Mouse (Mus musculus) retina, postnatal 7 days (tissue): ENCODE measurements around the gene Srsf4.

Experiments used
- DNase-seq: peaks from one replicate; pipeline ENCODE4 v3.0.0-alpha.2; 2012; ENCODE audit warnings: low read depth, low spot score

Gene Srsf4

DNA sequence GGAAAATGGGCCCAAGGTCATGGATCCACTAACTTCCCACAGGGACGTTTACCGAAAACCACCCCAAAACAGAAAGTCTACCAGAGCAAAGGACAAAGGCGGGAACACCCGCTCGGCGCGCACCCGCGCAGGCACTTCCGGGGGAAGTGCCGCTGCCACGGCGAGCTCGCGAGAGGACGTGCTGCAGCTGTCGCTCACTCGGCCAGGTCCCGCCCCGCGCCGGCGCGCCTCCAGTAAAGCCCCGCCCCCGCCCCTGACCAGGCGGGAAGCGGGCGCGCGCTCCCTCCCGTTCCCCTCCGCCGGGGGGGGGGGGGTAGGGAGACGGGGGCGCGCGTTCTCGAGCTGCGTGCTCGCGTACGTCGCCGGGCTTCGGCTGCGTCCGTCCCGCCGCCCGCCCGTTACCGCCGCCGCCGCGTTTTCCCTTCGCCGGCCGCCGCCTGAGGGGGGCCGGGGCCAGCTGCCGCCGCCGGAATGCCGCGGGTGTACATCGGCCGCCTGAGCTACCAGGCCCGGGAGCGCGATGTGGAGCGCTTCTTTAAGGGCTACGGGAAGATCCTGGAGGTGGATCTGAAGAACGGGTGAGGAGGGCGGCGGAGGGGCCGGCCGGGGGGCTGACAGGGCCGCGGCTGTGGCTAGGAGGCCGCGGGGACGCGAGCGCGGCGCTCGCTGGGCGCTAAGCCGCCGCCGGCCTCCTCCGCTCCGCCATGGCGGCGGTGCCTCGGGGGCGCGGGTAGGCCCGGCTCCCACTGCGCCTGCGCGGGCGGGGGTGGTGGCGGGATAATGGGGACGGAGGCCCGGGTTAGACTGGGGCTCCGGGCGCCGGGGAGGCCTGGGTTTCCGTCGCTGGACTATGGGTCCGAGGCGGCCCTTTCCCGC is at the start of gene Srsf4:
TSS of gene Srsf4 (plus strand) at position 325 of the 876 bp plus-strand sequence.
- peak; percentile 89 for DNase-seq

DNA sequence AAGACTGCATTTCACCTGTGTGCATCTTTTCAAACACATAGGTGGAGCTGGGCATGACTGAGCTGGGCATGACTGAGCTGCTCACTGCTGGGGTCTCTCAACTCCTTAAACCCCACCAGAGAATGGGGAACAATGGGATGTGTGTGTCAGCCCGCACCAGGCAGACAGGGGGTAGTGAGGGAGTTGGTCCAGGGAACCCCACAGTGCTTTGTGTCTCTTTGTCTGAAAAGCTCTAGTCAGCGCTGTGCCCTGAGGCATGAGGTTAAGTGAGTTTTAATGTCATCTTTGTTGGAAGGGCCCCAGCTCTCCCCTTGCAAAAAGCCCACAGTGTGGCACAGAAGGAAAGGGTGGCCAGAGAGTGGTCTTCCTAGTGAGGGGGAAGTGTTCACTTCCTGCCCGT is 48.5 kb upstream of the Srsf4 start:
- no peak for DNase-seq

DNA sequence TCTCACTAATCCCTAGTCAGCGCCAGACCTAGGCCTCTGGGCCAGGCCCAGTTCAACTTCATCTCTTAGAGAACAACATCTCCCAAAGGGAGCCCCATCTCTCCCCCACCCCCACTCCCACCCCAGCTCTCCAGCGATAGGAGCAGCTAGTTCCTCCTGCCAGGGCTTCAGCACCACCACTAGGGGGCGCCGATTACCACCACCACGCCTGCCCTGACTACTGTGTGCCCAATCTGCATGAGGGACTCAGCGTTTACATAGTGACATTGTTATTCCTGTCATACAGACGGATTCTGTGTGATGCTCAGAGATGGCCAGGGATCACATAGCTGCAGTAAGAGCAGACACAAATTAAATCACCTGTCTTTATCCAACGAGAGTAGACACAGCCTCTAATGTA is 47.6 kb upstream of the Srsf4 start:
- DNase-seq: no peak

DNA sequence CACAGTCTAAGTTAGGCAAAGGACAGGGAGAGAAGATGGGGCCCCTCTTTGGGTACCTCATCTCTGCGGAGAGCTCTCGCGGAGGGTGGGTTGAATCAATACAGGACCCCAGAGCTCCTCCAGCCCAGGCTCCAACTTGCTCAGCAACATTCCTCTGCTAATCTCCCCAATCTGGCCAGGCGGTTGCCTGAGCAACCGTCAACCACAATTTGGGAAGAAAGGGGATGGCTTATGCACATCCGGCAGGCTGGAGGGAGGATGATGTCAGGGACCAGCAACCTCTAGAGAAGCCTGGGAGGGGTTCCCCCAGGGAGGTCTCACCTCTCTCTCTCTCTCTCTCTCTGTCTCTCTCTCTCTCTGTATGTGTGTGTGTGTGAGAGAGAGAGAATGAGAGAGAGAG is 46.5 kb upstream of the Srsf4 start:
- DNase-seq: no peak

DNA sequence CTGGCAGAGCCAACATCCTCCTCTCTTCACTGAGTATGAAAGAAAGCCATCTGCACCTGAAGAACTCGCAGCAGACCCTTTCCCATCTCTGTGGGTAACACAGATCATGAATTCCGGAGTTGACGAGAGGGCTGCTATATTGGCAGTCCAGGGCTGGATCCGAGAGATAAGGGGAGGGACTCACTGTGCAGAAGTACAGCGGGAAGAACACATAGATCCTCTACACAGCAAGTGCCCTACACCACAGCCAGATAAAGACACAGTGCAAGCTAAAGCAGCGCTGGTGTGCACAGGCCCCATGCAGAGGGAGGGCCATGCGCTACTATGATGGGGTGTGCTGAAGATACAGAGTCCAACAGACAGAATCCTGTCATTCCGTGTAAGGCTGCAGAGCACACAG is 44.3 kb upstream of the Srsf4 start:
- no peak for DNase-seq

DNA sequence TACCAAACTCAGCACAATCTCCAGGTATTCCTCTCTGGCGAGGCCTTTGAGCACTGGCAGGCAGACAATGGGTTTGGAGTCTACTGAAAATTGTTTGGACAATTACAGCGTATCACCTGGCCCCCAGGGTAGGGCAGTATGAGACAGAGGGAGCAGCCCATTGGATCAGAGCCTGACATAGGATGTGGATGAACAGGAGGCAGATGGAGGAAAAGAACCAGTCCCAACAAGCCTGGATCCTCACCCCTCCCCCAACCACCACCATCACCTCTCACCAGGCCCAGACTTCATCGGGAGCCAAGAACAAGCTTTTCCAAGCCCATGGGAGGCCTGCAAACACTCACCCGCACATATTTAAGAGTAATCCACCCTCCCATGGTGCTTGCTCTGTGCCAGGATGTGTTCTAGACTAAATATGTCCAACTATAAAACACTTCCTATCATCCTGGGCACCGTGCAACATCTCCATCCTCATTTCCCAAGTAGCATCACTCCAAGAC is 41.8 kb upstream of the Srsf4 start:
- DNase-seq: no peak

DNA sequence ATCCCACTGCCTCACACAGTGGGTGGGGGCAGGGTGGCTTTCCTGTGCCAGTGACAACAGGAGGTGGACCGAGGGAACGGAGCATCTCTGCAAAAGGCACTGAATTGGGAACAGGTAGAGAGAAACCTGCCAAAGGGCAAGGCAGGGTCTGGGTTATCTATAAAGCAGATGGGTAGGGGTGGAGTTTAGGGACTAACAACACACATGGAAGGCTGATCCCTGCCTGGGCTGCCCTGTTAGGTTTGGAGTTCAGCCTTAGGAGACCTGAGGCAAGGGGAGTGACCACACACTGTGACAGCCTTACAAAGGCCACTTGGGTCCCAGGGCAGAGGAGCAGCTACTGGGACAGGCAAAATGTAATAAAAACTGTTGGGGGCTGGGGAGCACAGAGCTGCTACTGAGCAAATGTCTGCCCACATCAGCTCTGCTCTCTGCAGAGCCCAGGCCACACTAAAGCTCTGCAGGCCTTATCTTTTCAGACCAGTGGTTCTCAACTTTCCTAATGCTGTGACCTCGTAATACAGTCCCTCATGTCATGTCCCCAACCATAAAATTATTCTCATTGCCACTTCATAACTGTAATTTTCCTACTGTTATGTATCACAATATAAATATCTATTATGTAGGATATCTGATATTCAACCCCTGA is 40.5 kb upstream of the Srsf4 start:
- no peak for DNase-seq

DNA sequence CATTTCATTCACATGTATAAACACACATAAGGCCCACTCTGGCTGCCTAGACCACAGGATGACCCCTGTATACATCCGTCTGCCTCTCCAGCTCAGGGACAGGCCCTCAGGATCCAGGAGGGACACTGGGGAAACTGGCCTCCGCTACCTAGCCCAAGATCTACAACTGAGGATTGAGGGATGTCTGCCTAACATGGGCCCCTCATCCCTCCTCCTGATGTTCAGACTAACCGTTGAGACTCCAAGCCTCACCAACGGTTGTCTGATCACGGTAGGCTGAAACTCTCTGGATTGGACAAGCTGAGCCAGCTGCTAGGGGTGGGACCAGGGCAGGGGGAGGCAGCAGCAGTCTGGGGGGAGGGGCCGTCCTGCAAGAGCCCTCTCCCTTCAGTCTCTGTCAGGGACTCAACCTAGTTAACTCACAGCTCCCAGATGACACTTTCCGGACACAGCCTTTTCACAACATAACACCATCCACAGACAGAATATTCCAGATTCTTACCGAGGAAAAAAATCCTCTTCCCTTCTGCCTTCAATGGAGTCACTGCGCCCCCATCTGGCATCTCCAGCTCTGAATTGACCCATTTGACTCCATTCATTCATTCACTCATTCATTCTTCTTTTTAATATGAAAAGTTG is 39.3 kb upstream of the Srsf4 start:
- DNase-seq: no peak

DNA sequence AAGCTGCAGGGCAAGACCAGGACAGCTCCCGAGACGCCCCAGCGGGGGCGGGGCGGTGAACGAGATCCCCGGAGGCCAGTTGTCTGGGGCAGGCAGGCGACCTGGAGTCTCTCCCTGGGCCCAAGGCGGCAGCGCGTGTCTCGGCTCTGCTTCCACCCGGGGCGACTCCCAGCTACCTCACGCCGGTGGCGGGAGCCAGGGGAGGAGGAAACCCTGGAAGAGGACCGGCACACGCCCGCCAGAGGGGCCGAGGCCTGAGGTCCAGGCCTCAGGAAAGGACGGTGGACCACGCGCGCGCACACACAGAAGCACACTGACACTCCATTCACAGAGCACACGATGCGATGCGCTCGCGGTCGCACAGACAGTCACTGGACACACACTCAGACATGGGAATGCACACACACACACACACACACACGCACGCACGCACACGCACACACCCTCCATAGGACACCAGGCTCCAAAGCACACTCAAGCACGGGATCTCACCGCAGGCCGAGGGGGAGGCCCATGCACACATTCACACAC is 37.0 kb upstream of the Srsf4 start:
- DNase-seq: no peak

DNA sequence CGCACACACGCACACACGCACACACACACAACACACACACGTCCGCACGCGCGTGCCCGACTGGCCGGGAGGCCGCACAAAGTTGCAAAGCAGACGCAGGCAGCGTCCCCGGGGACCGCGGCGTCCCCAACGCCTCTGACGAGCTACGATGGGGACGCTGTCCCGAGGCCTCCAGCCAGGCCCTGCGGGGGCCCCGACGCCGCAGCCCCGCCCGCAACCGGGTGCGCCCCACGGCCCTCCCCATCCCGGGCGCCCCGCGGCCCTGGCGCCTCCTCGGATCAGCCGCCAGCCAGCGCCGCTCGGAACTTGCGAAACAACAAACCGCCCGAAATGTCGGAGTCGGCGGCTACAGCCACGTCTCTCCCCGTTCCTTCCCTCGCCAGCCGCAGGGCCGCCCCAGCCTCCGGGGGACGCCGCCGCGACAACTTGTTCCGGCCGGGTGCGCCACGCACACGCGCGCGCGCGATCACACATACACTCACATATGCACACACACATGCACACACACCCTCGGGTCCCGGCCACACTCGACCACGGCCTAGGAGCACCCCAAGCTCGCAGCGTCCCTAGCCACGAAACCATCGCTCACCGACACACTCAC is 36.4 kb upstream of the Srsf4 start:
- no peak for DNase-seq

DNA sequence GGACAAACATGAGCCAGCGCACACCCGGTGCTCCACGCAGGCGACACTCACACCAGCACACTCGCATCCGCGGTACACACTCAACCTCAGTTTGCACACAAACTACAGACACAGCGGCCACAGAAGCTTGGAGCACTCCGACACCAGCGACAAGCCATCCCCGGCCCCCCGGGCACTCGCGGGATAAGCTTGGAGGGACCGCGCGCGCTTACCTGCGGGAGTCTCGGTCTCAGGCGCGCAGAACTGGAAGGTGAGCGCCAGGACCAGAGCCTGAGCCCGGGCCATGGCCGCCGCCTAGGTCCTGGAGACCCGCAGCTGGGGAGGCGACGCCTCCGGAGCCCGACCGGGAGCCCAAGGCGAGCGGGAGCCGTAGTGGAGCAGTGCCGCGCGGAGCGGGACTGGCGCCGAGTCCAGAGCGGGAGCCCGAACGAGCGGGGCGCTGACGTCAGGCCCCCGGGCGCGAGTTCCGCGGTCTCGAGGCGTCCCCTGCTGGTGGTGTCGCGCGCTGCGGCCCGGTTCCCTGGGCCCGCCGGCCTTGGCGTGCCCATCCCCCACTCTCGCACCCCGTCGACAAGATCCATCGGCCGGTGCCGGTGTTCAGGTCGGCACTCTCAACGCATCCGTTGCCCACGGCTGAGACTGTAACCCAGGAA is 35.4 kb upstream of the Srsf4 start, which contains the start of gene Ptpru:
TSS of gene Ptpru (minus strand) at position 417 of the 653 bp plus-strand sequence.
- peak; percentile 79 for DNase-seq

DNA sequence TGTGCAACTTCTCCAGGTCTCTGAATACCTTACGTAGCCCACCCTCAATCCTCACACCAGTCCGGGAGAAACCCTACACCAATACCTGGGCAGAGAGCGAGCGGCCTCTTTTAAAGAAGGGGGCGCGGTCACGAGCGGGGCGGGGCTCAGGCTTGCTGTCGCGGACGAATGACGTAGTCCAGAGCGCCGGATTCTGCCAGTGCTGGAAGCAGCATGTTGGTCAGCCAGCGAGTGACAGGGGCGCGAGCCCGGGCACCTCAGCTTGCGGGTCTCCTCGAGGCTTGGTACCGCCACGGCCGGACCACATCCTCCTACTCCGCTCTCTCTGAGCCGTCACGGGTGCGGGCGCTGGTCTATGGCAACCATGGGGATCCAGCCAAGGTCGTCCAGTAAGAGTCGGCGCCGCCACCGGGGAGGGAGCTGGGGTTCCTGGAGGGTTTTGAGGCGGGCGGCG is 30.1 kb upstream of the Srsf4 start, which contains the start of gene Mecr:
TSS of gene Mecr (plus strand) at position 181 of the 454 bp plus-strand sequence.
- DNase-seq: peak; percentile 86

DNA sequence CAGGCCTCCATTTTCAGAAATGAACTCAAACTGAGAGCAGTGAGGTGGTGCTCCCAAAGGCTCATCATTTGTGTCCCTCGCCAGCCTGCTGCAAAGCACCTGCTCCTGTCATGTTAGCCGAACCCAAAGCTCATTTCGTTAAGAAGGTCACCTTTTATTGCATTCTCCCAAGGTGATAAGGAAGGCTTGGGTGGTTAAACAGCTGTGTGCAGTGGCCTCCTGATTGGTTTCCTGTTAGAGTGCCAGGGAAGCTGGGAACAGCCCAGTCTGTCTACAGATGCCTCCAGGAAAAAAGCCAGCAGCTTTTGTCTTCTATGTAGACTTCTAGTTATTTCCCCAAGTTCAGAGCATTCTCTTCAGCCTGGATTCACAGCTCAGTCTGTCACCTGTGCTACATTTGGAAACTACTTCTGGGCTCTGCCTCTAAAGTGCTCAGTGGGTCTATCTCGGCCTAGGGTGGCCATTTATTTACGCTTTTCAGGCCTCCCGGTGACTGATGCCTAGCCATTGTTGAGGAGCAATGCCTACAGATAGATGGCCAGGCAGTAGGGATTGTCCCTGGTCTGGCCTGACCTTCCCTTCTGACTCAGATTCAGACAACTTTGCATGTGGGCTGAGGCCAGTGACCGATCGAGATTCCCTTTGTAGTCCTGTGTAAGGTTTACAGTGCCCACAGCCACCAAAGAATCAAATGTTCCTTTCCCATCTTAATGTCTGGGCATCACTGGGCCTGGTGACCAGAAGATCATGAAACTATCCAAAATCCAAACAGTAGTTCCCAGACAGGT is 27.2 kb upstream of the Srsf4 start:
- no peak for DNase-seq

DNA sequence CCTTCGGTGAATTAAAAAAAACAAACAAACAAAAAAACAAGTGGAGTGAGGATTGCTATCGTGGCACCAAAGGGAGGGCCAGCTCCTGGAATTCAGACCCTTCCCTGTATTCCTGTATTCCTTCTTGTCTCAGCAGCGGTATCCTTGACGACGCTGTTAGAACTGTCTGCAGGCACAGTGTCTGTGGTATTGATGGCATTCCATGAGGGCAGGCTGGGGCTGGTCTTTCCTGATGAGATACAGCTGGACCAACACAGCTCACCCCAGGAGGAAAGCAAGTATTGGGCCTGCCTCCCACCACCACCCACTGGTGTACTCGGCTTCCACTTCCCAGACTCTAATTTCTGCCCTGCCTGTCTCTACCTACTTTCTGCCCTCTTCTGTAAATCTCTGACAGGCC is 25.3 kb upstream of the Srsf4 start:
- DNase-seq: no peak

DNA sequence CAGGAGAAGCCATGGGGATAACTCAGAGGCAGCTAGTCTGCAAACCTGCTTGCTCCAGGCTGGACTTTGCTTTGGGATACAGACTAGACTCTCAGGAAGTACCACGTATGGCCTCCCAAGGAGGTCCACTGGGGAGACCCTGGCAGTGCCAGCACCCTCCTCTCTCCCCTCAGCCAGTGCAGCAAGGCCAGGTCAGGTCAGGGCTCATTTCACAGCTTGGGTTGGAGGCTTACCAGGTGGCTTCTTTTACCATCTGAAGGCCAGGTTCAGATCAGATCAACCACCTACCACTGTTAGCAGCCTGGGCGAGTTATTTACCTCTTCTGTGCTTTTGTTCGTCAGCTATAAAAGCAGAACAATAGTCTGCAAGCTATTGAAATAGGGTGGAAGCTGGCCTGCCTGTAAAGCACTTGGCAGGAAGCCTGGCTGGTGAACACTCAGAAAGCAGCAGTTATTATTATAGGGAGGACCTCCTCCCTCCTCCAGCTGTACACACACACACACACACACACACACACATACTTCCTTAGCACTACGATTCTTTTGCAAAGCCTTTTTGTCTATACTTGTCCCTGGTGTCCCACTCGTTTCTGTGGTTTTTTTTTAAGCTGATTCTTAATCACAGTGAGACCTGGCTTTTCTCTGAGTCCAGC is 23.3 kb upstream of the Srsf4 start:
- no peak for DNase-seq

DNA sequence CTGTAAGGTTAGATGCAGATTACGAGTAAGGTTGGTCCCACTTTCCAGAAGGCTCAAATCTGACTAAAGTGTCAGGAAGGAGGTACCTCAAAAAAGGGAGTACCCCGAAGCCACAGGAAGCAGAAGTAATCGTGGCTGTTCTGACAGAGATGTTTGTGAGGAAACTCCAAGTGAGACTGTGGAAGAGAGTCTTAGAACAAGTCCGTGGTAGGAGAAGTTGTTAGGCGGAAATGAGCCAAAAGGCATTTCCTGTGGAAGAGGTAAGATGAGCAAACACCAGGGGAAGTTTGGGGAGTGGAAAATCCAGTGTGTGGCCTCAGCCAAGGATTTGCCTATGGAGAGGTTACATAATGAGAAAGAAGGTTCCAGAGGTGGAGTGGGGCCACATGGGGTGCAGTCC is 18.5 kb upstream of the Srsf4 start:
- no peak for DNase-seq

DNA sequence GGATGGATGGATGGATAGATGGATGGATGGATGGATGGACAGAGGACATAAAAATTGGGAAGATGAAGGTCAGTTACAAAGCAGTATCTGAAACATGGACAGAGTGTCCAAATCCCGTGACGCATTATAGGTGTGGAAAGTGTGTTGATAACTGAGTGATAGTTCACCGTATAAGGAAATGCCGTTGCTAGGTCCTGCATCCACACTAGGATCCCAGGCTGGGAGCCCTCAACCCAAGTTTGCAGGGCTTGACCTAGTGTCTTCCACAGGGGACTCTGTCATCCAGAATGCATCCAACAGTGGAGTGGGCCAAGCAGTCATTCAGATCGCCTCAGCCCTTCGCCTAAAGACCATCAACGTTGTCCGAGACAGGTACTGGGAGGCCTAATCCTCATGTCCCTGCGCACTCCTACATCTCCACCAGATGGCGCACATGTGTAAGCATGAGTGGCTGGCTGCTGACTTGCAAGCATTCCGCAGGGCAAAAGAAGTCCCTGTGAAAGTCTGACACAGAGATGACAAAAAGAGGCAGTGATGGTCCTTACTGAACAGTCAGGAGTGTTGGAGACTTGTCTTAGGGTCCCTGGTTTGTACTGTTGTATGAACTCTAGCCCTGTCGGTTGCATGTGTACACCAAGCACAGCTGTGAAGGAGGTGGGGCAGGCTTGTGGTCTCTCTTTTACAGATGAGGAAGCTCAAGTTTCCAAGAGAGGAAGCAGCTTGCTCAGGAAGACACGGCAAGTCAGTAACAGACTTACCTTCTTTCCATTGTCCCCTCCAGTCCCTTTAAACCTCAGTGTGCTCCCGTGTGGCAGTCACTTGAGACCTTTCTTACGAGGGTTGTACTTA is 12.7 kb upstream of the Srsf4 start:
- DNase-seq: peak; percentile 82

DNA sequence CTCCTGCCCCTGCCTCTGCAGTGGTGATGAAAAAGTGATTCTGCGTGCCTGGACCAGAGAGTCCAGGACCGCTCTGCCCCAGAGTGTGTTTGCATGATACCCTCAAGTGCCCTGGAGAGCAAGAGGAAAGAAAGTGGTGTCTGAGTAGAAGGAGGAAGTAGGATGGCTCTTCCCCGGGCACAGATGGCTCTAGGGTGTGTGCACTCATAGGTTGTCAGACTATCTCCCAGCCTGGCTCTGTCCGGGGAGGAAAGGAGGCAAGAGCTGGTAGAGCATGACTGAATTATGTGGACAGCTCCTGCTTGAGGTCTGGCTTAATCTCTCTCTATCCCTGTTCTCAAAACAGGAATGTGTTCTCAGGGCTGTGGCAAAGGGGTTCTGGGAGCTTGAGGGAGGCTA is 12.1 kb upstream of the Srsf4 start:
- DNase-seq: no peak
